Mouse (Mus musculus) heart, adult 11 months (tissue): ENCODE results near the gene Snai1.
A peak's percentile ranks its signal among the peaks of the same experiment; 100 is the strongest.

ENCODE experiments used
- DNase-seq: peaks from one replicate; pipeline ENCODE4 v3.0.0; 2022

Gene Snai1

DNA sequence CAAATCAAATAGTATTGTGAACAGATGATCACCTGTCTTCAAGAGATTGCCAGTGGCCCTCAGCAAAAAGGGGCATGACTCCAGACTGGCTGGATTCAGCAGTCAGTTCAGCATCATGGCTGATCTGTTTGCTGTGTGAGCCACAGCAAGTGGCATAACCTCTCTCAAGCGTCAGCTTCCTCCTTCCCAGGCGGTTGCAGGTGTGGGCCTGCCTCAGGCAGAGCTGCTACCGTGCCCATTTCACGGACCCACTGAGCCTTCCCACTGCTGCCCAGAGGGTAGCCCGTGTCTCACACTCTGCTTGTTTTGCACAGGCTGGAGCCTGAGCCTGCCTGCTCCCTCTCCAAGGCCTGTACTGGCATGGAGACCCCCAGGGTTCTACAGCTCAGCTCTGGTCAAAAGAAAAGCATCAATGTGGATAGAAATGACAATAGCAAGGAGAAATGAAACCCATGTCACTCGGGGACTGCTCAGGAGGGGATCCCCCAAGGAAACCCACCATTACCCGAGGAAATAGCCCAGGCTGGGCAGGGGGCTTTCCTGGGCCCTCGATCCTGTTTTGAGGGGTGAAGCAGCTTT is 13.4 kb downstream of the Snai1 start:
- peak; percentile 88 for DNase-seq

DNA sequence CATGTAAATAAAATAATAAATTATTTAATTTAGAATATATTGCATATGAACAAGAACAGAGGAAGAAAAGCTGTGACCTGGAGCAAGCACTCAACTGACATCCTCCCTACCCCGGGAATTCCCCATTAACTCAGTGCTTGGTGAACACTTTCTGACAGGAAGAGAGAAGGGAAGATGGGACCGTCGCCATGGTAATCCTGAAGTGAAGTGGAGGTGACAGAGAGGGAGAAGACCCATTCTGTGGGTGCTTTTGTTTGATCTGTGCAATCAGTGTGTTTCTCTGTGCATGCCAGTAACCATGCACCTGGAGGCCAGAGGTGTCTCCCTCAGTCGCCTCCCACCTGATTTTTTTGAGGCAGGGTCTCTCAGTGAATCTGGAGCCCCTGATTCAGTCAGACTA is 14.3 kb downstream of the Snai1 start:
- DNase-seq, result peak; percentile 83

DNA sequence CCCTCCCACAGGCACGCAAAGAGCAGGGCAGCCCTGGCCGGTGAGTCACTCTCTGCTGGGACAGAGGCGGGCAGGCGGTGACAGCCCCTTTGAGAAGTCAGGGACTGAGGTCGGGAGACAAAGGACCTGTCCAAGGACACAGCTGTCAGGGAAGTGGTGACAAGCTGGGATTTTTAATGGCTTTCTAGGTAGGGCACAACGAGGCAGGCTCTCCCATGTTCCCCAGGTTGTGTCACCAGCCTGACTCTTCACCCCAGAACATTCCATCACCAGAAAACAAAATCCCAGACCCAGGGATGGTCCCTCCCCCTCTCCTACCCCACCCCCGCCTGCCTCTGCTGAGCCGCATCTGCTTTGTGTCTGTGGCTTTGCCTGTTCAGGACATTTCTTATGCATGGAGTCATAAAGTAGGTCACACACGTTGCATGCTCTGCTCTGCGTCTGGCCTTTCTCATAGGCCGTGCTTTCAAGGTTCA is 15.0 kb downstream of the Snai1 start:
- DNase-seq, result peak; percentile 97

DNA sequence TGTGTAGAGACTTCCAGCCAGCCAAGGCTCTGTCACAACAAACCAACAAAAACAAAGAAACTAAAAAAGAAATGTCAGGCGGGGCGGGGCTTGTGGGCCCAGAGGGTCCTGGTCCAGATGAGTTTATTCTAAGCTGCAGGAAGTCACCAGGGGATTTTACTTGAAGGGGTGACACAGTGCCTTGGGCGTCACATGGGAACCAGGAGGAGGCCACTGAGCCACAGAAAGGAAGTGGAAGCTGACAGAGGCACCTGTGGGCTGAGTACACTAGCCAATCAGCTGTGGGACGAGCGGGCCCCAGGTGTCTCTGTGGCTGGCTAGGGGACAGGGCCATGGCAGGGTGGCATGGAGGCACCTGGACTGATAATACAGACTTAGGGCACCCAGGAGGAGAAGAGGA is 17.8 kb downstream of the Snai1 start:
- peak; percentile 88 for DNase-seq

DNA sequence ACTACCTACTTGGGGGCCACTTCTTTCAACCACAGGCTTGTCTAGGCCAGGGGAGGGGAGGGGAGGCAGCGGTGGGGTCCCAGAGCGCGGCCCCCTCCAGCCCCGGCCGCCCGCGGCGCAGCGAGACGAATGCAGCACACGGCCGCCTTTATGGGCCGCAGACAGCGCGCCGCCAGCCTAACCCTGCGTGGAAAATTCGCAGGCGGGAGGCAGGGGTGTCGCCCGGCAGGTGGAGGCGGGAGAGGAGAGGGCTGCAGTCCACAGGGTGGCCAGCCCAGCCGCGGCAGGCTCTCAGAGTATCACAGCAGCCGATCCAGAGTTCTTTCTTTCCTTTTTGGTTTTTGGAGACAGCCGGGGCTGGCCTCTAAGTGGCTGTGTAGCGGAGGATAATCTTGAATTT is 21.4 kb downstream of the Snai1 start:
- no peak for DNase-seq

DNA sequence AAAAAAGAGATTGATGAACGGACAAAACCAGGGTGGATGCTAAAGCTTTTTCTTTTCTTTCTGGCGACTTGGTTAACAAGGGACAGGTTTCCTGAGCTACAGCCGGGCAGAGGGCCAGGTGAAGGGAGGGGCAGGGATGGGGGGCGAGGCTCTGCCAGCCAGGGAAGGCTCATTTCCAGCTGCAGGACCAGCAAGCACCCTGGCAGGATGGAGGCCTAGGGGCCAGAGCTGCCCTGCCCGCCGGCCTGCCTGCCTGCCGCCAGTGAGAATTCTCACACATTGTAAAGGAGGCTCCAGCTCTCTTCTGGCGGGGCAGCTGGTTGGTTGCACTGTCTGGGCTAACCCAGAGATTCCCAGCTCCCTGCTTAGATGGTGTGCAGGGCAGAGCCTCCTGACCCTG is 24.1 kb downstream of the Snai1 start:
- peak; percentile 95 for DNase-seq

DNA sequence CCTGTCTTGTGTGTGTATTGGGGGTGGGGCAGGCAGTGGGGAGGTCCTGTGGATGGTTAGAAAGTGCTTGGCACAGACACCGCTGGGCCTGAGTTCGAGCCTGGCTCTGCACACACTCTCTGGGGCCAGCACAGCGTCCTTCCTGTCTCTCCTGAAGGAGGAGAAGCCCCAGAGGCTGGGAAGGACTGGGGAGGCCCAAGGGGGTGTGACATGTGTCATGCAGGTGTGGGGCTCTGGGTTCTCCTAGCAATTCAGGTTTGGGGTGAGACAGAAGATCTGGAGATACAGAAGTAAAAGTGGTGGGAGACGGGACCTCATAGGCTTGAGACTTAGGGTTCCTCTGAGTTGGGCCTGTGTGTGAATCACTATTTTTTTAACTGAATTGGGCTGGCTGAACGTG is 25.0 kb downstream of the Snai1 start:
- no peak for DNase-seq

DNA sequence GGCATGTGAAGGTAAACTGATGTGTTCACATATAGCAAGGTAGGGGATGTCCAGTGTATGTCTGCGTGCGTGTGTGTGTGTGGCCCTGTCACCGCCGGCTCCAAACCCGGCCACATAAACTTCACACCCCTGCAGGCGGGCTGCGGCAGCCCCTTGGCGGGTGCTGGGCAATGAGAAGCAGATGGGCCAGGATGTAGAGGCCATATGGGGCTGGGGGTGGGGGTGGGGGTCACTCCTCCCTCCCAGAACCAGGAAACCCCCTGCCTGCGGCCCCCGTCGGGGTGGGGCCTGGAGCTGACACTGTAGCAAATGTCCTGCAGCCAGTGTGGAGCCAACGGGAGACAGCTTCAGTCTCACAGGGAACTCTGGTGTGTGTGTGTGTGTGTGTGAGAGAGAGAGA is 25.7 kb downstream of the Snai1 start:
- no peak for DNase-seq

DNA sequence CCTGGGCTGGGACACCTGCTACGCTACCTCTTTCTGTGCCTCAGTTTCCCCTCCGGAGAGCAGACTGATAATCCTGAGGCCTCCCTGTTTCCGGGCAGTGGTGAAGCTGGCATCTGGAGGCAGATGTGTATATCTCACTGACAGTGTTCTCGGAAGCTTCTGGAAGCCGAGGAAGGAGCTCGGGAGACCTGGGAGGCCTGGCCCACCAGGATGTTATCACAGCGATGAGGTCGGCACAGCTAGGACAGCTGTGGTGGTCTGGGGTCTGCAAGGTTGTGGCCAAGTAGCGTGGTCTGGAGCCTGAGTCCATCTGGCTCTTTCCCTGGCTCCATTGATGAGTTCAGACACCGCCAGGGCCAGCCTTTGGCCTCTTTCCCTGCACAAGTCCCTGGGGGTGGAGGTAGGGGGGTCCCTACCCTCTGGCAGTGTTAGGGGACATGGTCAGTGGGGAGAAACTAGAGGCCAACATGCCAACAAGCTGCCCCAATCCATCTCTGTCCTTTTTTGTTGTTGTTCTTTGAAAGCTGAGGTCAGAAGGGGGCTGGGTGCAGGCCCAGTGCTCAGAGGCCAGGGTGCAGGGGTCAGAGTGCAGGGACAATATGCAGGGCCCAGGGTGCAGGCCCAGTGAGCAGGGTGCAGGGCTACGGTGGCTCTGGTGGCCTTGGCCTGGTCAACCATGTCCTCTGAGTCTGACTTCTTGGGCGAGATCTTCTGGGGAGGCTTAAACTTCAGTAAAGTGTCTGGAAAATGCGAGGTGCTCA is 26.7 kb downstream of the Snai1 start:
- DNase-seq, result peak; percentile 93

DNA sequence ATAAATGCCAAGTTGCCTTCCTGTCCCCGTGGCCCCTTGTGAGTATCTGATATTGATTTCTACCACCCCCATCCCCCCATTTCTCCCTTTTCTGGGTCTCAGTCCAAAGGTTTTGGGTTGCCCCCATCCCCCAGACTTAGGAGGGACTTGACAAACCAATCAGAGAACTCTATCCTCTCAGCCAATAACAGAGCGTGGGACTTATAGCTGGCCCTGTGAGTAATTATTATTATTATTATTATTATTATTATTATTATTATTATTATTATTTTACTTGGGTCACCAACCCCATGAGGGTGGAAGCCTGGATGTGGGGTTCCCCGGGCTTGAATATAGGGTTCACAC is 27.3 kb downstream of the Snai1 start:
- no peak for DNase-seq

DNA sequence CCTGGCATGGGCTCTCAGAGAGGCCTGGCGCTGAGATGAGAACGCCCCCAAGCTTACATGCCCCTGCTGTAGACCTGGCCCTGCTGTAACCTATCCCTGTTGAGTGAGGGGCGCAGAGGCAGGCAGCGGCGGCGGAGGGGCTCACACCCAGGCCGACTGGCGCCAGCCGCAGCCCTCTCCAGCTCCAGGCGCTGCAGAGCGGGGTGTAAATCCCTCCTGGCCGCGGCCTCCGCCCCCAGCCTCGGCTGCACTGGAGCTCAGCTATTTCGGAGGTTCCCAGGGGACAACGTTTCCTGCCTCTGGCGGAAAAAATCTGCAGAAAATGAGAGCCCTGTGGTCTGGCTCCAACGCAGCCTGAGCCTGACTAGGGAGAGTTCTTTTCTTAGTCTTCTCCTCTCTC is 27.7 kb downstream of the Snai1 start:
- peak; percentile 99 for DNase-seq

DNA sequence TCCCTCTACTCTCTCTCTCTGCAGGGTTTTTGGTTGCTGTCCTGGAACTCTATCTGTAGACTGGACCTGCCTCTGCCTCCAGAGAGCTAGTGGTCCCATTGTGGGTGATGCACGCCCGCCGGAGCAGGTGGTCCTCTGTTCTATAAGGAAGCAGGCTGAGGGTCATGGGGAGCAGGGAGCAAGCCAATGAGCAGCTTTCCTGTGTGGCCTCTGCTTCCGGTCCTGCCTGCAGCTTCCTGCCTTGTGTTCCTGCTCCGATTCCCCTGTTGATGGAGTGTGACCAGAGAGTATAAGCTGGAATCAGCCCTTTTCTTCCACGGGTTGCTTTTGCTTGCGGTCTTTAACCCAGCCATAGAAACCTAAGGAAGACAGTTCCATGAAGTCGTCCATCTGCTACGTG is 30.1 kb downstream of the Snai1 start:
- DNase-seq, result peak; percentile 93

DNA sequence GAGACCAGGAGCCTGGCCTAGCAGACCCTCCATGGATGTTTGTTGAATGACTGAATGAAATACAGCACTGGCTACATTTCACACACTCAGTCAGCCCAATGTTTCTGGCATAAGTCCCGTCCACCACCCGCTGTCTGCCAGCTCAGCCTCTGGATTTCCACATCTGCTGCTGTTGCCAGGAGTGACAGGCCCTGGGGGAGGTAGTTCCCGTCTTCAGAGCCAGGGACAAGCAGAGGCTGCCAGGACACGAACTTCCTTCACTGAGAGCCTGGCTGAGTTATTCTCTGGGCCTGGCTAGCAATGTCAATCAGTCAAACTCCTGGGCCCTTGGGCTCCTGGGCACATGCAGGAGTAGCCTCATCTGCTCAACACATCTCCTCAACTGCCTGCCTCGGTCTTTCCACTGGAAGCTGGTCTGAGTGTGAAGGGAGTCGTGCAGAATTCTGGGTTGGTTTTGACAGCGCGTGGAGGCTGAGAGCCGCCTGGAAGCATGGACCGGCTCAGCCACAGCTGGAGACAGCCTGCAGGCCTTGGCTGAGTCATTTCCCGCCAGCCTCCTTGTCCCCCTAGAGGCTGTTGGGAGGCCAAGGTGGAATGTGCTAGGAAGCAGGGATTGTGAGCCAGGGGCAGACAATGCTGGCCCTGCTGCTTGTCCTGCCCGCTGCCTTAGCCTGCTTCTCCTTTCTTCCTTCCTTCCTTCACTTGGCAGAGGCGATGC is 32.1 kb downstream of the Snai1 start:
- peak; percentile 99 for DNase-seq

DNA sequence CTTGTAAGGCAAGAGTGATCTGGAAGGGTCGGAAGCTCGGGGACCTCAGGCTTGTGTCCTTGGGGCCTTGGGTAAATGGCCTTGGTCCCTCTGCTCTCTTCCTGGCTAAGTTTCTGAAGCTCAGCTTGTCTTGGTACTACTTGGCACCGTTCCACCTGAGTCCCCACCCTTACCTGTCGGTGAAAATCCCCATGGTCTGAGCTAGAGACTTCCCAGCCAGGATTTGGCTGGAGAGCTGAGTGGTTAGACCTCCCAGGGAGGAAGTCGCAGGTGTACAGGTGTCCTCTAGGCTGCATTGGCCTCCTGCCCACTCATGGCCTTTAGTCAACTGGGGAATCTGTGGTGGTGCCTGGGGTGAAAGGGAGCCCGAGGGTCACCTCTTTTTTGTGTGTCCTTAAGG is 32.8 kb downstream of the Snai1 start:
- peak; percentile 95 for DNase-seq

DNA sequence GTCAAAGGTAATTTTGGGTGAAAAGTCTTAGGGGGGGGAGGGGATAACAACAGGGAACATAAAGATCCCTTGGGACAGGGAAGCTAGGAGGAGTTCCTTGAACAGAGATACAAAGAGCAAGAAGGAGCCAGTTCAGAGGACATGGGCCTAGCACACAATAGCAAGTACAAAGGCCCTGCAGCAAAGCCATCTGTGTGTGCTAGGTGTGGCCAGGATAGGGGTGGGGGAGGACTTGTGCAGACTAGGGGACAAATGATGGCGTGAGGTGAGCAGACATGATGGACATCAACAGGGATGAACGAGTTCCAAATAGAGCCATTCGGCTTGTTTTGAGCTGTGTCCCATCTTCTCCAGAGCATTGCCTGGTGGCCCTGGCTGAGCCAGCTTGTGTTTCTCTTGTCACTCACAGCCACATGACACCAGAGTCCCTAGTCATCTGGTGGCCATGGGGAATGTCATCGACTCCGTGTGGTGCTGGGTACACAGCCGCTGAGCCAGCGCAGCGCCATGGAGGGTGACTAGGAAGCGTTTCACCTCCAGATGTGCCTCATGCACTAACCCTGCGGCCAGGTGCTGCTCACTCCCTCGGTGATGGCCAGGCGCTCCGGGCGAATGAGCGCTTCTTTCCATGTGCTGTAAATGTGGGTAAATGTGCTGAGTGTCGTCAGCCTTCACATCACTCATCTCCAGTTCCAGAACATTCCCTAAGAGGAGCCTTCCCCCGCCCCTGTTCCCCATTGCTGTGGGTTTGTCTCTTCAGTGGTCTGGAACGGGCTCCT is 33.6 kb downstream of the Snai1 start:
- peak; percentile 93 for DNase-seq

DNA sequence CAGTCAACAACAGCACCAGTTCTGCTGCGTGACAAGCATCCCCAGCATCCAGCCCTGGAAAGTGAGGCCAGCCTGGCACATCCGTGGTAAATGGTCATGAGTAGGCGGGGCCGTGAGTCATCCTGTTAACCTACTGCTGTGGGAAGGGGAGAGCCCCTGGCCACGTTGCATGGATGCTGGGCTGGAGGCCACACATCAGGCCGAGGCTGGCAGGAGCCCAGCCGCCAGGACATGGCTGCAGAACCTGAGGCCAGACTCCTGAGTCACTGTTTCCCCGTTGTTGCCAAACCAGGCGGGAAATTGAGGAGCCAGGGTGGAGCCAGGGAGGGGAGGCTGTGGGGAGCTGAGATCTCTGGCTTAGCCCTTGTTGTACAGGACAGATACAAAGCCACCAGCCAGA is 36.8 kb downstream of the Snai1 start:
- DNase-seq, result peak; percentile 99

DNA sequence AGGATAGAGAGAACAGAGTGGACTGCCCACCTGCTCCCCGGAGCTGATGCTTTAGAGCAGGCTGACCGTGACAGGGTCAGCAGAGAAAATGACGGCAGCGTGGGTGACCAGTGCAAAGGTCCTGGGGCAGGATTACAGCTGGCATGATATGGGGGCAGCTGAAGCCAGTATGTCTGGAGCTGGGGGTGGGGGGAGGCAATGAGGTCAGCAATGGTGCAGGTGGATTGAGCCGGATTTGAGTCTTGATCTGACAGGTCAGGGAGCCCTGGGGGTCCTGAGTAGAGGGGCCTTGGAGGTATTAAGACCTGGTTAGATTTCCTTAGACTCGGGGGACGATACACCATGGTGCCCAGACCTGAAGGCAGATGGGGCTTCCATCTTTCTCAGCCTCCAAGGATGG is 37.6 kb downstream of the Snai1 start:
- peak; percentile 92 for DNase-seq

DNA sequence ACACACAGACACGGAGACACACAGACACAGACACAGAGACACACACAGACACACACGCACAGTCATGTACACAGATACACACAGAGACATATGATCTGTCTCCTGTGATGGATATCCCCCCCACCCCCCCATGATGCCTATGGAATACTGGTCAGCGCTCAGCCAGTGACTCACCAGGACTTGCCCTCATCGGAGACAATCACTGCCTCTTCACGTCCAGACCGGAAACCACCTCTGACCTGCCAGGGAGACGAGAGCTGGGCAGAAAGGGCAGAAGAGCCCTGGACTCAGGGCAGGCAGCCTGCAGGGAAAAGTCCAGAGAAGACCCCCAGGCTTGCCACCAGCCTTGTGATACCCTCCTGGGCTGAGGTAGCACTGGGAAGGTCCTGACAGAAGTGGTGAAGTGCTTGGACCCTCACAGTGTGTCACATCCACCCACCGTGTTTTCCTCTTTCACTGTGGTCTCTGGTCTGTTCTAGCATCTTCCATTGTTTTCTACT is 38.2 kb downstream of the Snai1 start:
- peak; percentile 91 for DNase-seq

DNA sequence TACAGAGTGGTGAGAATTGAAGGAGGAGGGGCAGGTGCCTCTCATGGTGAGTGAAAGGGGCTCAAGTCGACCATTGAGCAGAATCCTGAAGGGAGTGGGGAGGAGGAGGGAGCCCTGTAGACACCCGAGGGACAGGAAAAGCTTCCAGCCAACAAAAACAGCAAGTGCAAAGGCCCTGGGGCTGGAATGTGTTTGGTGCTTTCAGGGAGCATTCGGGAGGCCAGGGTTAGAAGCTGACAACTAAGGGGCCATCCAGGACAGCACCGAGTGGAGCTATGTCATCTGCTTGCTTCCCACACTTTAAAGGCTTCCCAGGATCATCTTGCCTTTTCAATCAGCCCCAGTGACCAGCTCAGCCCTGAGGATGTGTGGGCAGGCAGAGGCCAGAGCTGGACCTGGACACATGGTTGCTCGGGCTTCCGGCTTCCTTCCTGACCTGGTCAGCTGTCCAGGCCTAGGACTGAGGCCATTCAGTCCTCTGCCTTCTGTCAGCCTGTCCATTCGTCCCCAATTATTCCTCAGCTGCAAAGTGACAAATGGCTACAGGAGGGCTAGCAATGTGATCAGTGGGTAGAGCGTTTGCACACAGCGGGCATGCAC is 39.3 kb downstream of the Snai1 start:
- DNase-seq, result peak; percentile 91

DNA sequence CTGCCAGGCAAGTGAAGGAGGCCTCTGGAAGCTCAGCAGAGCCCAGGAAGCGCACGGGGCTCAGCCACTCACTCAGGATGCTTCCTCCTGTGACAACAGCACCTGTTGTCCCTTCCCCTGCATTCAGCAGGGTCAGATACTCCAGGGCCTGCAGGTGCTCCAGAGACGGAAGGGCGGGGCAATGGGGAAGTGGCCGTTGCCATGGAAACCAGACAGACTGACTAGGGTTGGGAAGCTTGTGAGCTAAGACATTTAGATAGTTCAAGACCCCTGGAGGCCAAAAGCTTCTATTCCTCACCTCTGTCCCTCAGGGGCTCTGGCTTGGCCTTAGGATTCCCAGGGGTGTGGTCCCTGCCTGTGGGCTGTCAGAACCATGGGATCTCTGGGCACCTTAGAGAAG is 40.5 kb downstream of the Snai1 start:
- DNase-seq, result peak; percentile 95

DNA sequence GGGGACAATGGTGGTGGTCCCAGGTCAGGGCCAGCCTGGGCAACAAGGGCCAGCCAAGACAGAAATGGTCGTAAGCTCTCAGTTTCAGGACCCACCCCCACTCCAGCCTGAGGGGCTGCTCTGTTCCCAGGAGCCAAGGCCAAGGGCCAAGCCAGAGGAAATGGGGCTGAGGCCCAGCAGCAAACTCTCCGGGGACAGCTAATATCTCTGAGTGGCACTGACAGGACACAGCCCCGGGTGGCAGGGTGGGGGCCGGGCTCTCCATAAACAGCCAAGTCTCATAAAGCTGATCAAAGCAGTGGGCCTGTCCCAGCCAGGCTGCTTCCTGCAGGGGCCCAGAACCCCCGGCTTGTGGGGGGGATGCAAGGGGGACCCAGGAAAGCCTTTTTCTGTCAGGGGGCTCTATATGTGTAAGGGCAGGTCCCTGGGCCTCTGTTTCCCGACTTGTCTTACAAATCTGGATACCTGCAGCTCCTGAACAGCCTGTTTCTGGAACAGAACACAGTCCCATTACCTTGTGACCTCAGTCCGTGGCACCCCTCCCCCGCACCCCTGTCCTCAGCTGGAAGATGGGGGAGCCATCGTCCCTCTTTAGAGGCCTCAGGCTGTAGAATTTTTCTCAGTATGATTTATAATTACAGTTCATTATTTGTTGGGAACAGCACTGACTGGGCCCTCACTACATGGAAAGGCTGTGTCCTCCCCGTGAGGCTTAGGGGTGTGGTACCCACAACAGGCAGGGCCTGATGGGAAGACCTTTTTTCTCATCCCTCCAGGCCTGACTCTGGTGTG is 45.4 kb downstream of the Snai1 start:
- DNase-seq, result no peak

DNA sequence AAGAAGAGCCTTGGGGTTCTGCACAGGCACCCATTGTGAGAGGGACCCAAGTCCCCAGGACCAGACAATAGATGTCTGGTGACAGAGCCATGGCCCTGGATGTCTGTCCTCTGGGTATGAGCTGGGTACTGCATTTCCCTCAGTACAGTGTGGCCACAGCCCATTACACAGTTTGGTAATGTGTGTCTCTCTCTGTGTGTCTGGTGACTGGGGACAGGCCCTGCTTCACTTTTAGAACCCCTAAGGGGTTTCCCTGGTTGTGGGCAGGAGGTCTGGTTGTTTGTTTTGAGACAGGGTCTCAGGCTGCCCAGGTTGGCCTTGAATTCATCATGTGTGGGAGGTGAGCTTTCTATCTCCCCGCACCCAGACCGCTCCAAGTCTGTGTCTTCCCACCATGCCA is 47.3 kb downstream of the Snai1 start:
- no peak for DNase-seq
